Mouse (Mus musculus): ENCODE data around the gene Pkdrej.

Gene Pkdrej

DNA sequence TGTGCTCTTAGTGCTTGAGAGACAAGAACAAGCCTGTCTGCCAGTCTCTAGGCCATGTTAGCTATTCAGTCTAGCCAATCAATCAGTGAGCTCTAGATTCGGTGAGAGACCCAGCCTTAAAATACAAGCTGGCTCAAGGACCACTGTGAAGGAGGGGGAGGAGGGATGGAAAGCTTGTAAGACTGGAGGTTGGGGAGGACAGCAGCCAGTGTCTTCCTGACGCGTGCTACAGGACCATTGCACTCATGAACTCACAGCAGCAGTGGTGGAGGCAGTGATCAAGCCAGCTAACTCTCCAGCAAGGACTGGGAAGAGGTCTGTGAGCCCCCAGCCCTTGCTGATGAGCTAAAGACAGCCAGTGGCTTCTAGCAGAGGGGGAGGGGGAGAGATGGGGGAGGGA lies 56.5 kb downstream of the Pkdrej start:
- DNase-seq = no peak
